ENCODE assay signal across 21 mouse cellular contexts in genomic region chr9:31322090-31322489, GRCm38 (mm10). TPM values are rescaled to one million over a fixed set of nuclear protein-coding genes. Genes with fewer than 3 reads are reported as not detected.
A peak's percentile ranks its signal among the peaks of the same experiment; 100 is the strongest.
DNase-seq lines count a peak whose midpoint lies in the region; ATAC-seq and TF ChIP-seq lines count a peak whose summit lies in the region.
"Had no signal": no experiment of that assay in that cellular context is flagged by ENCODE, and none has a peak within 500 bp of the region (broad histone marks: within the 10 kb centered on the region; RNA-seq: fewer than 3 reads in every experiment).

No protein-coding gene starts in this region.

- H3K27me3 ChIP-seq in hindbrain, embryonic 10.5 days (ENCODE audit: insufficient read depth, poor library complexity, severe bottlenecking), result no peaks in the 10 kb centered on the region
- no peaks in the 10 kb centered on the region for H3K27me3 ChIP-seq in hindbrain, embryonic 13.5 days
- no peaks in the 10 kb centered on the region for H3K27me3 ChIP-seq in testis, adult 2 months (ENCODE audit: control insufficient read depth, insufficient read depth, low read length)

- intact Hi-C loops in left cerebral cortex, postnatal 25 days (cut with DNase I), result no loop called here

- H3K4me3 ChIP-seq in hindbrain, embryonic 10.5 days, result no peak overlapping the region
- no peak overlapping the region for H3K4me3 ChIP-seq in hindbrain, embryonic 13.5 days
- H3K4me3 ChIP-seq in testis, adult 2 months (ENCODE audit: control insufficient read depth, low read depth, low read length), result peak overlapping the region; percentile 10
- H3K4me3 ChIP-seq: erythroblast, embryonic 14.5 days; myocyte had no signal

- ATAC-seq in hindbrain, embryonic 13.5 days (ENCODE audit: low FRiP score), result no peak
- peak; percentile 82 for ATAC-seq in megakaryocyte-erythroid progenitor cell, adult 5-6 weeks (replicated peaks; ENCODE audit: low FRiP score, low TSS enrichment, poor library complexity, severe bottlenecking)
- ATAC-seq: forebrain, embryonic 14.5 days had no signal

- no peak overlapping the region for H3K4me2 ChIP-seq in hindbrain, embryonic 13.5 days

- no peaks in the 10 kb centered on the region for H3K9me3 ChIP-seq in hindbrain, embryonic 10.5 days
- H3K9me3 ChIP-seq in hindbrain, embryonic 13.5 days, result no peaks in the 10 kb centered on the region
- H3K9me3 ChIP-seq: G1E had no signal

- no peak for TF ChIP-seq POLR2A in testis, adult 2 months (IDR thresholded peaks at IDR 0.05; ENCODE audit: control insufficient read depth, low read depth, low read length)

- WGBS in hindbrain, embryonic 10.5 days, result 74% methylated on average over 5 of the region's 5 CpGs
- 78% methylated on average over 5 of the region's 5 CpGs for WGBS in hindbrain, embryonic 13.5 days

- peaks cover 47% of the 10 kb centered on the region for H3K4me1 ChIP-seq in hindbrain, embryonic 10.5 days (replicated peaks)
- H3K4me1 ChIP-seq in hindbrain, embryonic 13.5 days (replicated peaks), result peaks cover 30% of the 10 kb centered on the region
- H3K4me1 ChIP-seq in testis, adult 2 months (ENCODE audit: control insufficient read depth, insufficient read depth, low read length), result peaks cover 3% of the 10 kb centered on the region; the same call in 1 of the 2 replicates

- H3K9ac ChIP-seq in hindbrain, embryonic 13.5 days, result no peak overlapping the region

- TF ChIP-seq CTCF in testis, adult 2 months (IDR thresholded peaks at IDR 0.05; ENCODE audit: control insufficient read depth, insufficient read depth, insufficient replicate concordance, low read depth, low read length), result no peak

- H3K36me3 ChIP-seq in hindbrain, embryonic 10.5 days, result 0 out of 2 replicates have a peak, but pooled peaks cover under 1% of the 10 kb centered on the region
- peaks cover 8% of the 10 kb centered on the region; the same call in 1 of the 2 replicates for H3K36me3 ChIP-seq in hindbrain, embryonic 13.5 days
- H3K36me3 ChIP-seq in testis, adult 2 months (ENCODE audit: control insufficient read depth, insufficient read depth, low read length), result no peaks in the 10 kb centered on the region

- H3K27ac ChIP-seq in hindbrain, embryonic 10.5 days, result peak overlapping the region; percentile 35; the same call in 1 of the 2 replicates
- no peak overlapping the region for H3K27ac ChIP-seq in hindbrain, embryonic 13.5 days
- H3K27ac ChIP-seq in testis, adult 2 months (ENCODE audit: control insufficient read depth, insufficient read depth, low read depth, low read length), result no peak overlapping the region

- DNase-seq in hindbrain, embryonic 10.5 days (ENCODE audit: low spot score), result no peak
- no peak for DNase-seq in testis, postnatal 14 days (ENCODE audit: low spot score)
- DNase-seq in ovary, postnatal 14 days (ENCODE audit: low spot score), result no peak
- DNase-seq in left cerebral cortex, postnatal 25 days (ENCODE audit: low spot score in 2 of 2), result no peak
- DNase-seq: adrenal gland, postnatal 36 days; cerebellum, adult 11-12 months; cerebellum, postnatal 14 days; embryo, embryonic 11 days; gastrocnemius, postnatal 36 days; kidney, adult 2 months; kidney, postnatal 10 days; midbrain, embryonic 14.5 days; right cerebral cortex, postnatal 14 days; thymus, postnatal 25 days had no signal

RNA-seq across cellular contexts. Expression of gene Prdm10, which starts 41.8 kb away (rescaled TPM):
- 7.9 and 8.9 TPM in 2 replicates for polyA plus RNA-seq in hindbrain, embryonic 10.5 days (2016; fragmentation: Nextera tagmentation; extraction: Ambion mirVana)
- 7.9 and 8.6 TPM in 2 replicates for polyA plus RNA-seq in hindbrain, embryonic 13.5 days (2015; fragmentation: Nextera tagmentation; extraction: Ambion mirVana)
- 4.7 and 5.1 TPM in 2 replicates for polyA plus RNA-seq in testis, adult 2 months (2012; rRNA removed)
- 14.0 and 20.2 TPM in 2 replicates for total RNA-seq in megakaryocyte-erythroid progenitor cell, adult 5-6 weeks (2014; fragmentation: Nextera tagmentation)
- 8.8 and 10.1 TPM in 2 replicates for total RNA-seq in megakaryocyte-erythroid progenitor cell, adult 5-6 weeks (2017)
- total RNA-seq in left cerebral cortex, postnatal 25 days (2021), result 10 to 100 TPM; 21.1 to 21.4 TPM
